Mouse (Mus musculus) intestine, postnatal 0 days (tissue): ENCODE measurements around the gene Lsm10. TPM values are rescaled to one million over a fixed set of nuclear protein-coding genes. Genes with fewer than 3 reads are reported as not detected.
A peak's percentile ranks its signal among the peaks of the same experiment; 100 is the strongest.

Experiments
- ATAC-seq: fragments of 200-750 bp; cut with Nextera tagmentation; 2 replicates; pipeline ENCODE4 v1.8.0; 2017; ENCODE audit warnings: mild to moderate bottlenecking, moderate TSS enrichment, moderate library complexity
- H3K27ac ChIP-seq: fragments of 300-500 bp; sonication (generic); 2 replicates; pipeline ENCODE4 v1.5.1; 2014; ENCODE audit warnings: mild to moderate bottlenecking, low read depth, low read length, moderate library complexity
- H3K27me3 ChIP-seq: fragments of 300-500 bp; sonication (generic); replicated peaks from 2 replicates; pipeline ENCODE4 v1.6.1; 2014; ENCODE audit warnings: low read length, mixed read lengths; ENCODE audit not compliant: control insufficient read depth, insufficient read depth
- H3K36me3 ChIP-seq: fragments of 300-500 bp; sonication (generic); 2 replicates; pipeline ENCODE4 v1.6.1; 2014; ENCODE audit warnings: mild to moderate bottlenecking, moderate library complexity; ENCODE audit not compliant: control insufficient read depth, insufficient read depth
- H3K4me1 ChIP-seq: fragments of 300-500 bp; sonication (generic); replicated peaks from 2 replicates; pipeline ENCODE4 v1.6.1; 2014; ENCODE audit warnings: antibody characterized with exemption, low read length, mixed read lengths; ENCODE audit not compliant: control insufficient read depth, insufficient read depth
- H3K4me2 ChIP-seq: fragments of 300-500 bp; sonication (generic); replicated peaks from 2 replicates; pipeline ENCODE4 v1.6.1; 2014; ENCODE audit warnings: low read depth, mild to moderate bottlenecking, moderate library complexity
- H3K4me3 ChIP-seq: fragments of 300-500 bp; sonication (generic); 2 replicates; pipeline ENCODE4 v1.5.1; 2014; ENCODE audit warnings: low read depth, low read length
- H3K9ac ChIP-seq: fragments of 300-500 bp; sonication (generic); 2 replicates; pipeline ENCODE4 v1.6.1; 2014; ENCODE audit warnings: mild to moderate bottlenecking, low read depth, low read length
- H3K9me3 ChIP-seq: fragments of 300-500 bp; sonication (generic); 2 replicates; pipeline ENCODE4 v1.6.1; 2016; ENCODE audit warnings: mixed run types; ENCODE audit not compliant: control insufficient read depth
- CTCF ChIP-seq: sonication (generic); IDR thresholded peaks from 2 replicates; pipeline ENCODE4 v1.5.1; 2016; ENCODE audit warnings: low read depth, mild to moderate bottlenecking, control low read depth, antibody characterized with exemption, moderate library complexity
- WGBS: fragments of 180-500 bp; shearing (Covaris S2); extraction: QIAGEN DNeasy Blood & Tissue Kit; methylation state at CpG from one replicate; pipeline ENCODE4 v1.1.7; 2014; 5-methylcytosine and 5-hydroxymethylcytosine counted together
- polyA plus RNA-seq: library from polyadenylated mRNA; unstranded; fragments of >200 nt; fragmentation: Nextera tagmentation; extraction: Ambion mirVana; gene quantifications from 2 replicates; pipeline ENCODE4 v1.2.1, GENCODE M21; 2015

Lsm10 gene
- polyA plus RNA-seq, 1 experiment from 2014 or later = 49.0 TPM

DNA sequence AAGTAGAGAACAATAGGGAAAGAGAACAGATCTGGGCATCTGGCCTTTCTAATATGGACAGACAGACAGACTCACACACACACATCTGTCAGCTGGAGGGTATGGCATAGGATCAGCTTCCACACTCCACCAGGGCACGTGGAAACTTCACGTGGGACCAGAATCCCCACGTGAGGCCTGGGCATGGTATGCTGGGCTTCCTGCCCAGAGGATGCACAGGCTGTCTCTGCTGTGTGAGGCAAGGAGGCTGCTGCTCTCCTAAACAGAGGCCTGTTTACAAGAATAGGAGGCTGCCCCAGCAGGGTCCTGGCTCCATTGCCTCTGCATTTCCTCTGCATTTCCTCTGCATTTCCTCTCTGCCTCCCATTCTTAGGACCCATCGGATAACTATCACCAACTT is 38.2 kb downstream of the Lsm10 start:
- 90% methylated on average over 4 of the region's 4 CpGs for WGBS
- no peak overlapping the region for H3K4me2 ChIP-seq
- H3K4me1 ChIP-seq = no peaks in the 10 kb centered on the region
- no peaks in the 10 kb centered on the region for H3K27me3 ChIP-seq
- no peak for TF ChIP-seq CTCF
- H3K9ac ChIP-seq = no peak overlapping the region
- H3K4me3 ChIP-seq = no peak overlapping the region
- peaks cover 72% of the 10 kb centered on the region for H3K36me3 ChIP-seq
- no peaks in the 10 kb centered on the region for H3K9me3 ChIP-seq
- no peak overlapping the region for H3K27ac ChIP-seq
- ATAC-seq = no peak

DNA sequence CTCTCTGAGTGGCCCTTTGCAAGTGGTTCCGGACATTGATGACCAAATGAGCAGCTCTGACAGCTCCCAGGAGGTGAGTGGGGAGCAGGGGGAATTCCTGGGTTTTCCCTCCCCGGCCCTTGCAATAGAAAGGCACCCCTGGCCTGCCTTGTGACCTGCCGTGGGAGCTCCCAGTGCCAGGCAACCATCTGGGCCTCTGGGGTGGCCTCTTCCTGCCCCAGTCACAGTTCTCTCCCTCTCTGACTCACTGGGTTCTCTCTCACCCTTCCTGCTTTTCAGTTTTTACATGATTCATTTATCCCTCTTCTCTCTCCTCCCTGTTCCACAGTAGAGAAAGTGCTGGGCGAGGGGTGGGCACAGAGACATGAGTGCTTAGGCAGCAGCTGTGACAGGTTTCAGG is 41.4 kb downstream of the Lsm10 start:
- Histone ChIP-seq H3K4me3 (no peak overlapping the region), H3K4me1 (no peaks in the 10 kb centered on the region), H3K9ac (no peak overlapping the region), H3K4me2 (no peak overlapping the region), H3K27ac (no peak overlapping the region), H3K36me3 (peaks cover 71% of the 10 kb centered on the region), H3K9me3 (no peaks in the 10 kb centered on the region), H3K27me3 (no peaks in the 10 kb centered on the region)
- ATAC-seq = no peak
- no peak for TF ChIP-seq CTCF
- 87% methylated on average over 4 of the region's 4 CpGs for WGBS

DNA sequence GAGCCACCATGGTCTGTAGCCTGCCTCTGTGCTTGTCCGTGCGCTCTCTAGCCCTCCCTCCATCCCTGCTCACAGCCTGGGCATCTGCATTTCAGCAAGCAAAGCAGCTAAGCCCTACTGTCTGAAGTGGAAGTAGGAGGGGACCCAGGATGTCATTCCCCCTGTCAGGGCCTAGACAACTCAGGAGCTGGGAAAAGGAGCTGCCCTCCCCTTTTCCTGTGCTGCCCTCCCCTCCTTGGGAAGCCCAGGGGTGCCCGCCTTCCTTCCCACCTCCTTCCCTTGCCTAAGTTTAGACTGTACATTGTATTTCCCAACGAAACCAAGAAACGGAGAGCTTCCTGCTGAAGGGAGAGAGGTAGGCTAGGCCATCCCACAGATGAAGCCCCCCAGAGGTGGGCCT is 44.6 kb downstream of the Lsm10 start:
- H3K27ac ChIP-seq = no peak overlapping the region

DNA sequence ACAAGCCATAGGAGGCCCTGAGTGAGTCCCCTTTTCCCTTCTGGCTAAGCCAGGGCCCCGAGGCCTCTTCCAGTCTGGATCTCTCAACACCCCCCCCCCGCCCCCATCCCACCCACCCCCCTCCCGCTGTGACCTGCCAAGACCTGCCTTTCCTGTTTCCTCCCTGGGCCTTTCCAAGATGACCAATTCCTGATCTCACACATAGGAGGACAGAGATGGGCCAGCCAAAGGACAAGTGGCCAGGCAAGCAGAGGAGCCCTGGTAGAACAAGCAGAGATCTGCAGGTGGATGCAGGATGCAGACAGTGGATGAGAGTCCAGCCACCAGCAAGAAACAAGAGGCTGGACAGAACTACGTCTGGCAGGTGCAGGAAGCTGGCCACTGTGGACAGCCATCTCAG is 49.0 kb downstream of the Lsm10 start:
- no peaks in the 10 kb centered on the region; the same call in 1 of the 2 replicates for H3K4me1 ChIP-seq

More for the DNA sequence above, 44.6 kb downstream of the Lsm10 start:
- H3K4me3 ChIP-seq = no peak overlapping the region
- no peaks in the 10 kb centered on the region for H3K4me1 ChIP-seq
- no peak overlapping the region for H3K4me2 ChIP-seq
- H3K9me3 ChIP-seq = no peaks in the 10 kb centered on the region
- WGBS = 74% methylated on average over 5 of the region's 5 CpGs
- H3K27me3 ChIP-seq = no peaks in the 10 kb centered on the region
- no peak for TF ChIP-seq CTCF
- peaks cover 44% of the 10 kb centered on the region for H3K36me3 ChIP-seq
- no peak overlapping the region for H3K9ac ChIP-seq
- no peak for ATAC-seq

DNA sequence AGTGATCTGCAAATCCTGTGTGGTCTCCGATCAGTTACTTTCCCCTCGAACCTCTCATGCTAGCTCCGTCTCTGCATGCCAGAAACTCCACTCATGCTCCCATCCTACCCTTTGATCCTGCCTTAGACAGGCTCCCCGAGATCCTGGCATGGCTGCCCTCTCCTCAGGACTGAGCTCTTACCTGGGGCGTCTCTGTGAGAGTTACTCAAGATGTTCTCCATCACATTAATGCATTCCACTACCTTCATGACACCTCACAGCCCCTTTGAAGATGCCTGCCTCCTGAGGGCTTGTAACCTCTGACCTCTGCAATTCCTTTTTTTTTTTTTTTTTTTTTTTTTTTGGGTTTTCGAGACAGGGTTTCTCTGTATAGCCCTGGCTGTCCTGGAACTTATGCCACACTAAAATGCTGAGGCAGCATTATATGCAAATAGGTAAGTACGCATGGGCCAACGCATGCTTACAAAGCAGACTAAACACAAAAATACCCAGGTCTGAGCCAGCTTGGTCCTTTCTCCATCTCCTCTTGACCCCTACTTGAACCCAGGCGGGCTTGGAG is 50.6 kb downstream of the Lsm10 start:
- Histone ChIP-seq H3K9ac (no peak overlapping the region), H3K27me3 (no peaks in the 10 kb centered on the region), H3K4me2 (peak overlapping the region; percentile 88; the same call in 1 of the 2 replicates), H3K36me3 (peaks cover 10% of the 10 kb centered on the region; the same call in 1 of the 2 replicates), H3K4me3 (no peak overlapping the region), H3K27ac (no peak overlapping the region), H3K9me3 (no peaks in the 10 kb centered on the region), H3K4me1 (no peaks in the 10 kb centered on the region; the same call in 1 of the 2 replicates)
- no peak for TF ChIP-seq CTCF
- ATAC-seq = no peak
- 47% methylated on average over 9 of the region's 9 CpGs for WGBS

More for the DNA sequence above, 49.0 kb downstream of the Lsm10 start:
- Histone ChIP-seq H3K9me3 (no peaks in the 10 kb centered on the region), H3K27ac (no peak overlapping the region), H3K36me3 (0 out of 2 replicates have a peak, but pooled peaks cover 2% of the 10 kb centered on the region), H3K4me2 (no peak overlapping the region), H3K4me3 (no peak overlapping the region), H3K27me3 (no peaks in the 10 kb centered on the region), H3K9ac (no peak overlapping the region)
- no peak for TF ChIP-seq CTCF
- ATAC-seq = no peak
- 36% methylated on average over 4 of the region's 4 CpGs for WGBS

DNA sequence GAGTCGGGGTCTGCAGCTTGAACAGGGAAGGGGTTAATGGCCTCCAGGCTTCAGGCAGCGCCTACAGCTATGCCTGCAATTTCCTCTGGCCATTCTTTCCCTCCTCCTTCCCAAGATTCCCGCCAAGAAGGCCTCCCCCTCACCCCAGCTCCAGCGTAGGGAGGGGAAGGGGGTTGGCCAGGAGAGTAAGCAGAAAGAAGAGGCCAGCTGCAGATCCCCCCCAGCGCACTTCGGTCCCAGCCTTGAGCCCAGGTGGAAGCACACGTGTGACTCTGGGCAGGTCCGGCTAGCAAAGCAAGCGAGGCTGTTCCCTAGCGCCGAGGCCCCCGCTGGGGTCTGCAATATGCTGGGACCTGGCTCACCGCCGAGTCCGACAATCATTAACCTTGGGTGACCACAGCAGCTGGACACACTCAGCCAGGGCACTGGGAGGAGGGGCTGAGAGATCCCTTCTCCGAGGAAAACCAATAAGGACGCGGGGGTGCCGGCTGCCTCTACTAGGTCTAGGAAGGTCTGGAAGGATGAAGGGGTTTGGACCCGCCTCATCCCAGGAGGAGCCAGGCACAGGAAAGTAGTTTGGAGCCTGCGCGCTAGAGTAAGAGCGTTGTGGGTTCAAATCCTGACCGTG is 51.2 kb downstream of the Lsm10 start, which contains the start of gene Eva1b:
Eva1b (plus strand) TSS at position 212 of the 628 bp plus-strand sequence.
- peak within 1 kb of the TSS; percentile 71 for H3K9ac ChIP-seq
- no peaks in the 10 kb centered on the region; the same call in 1 of the 2 replicates for H3K4me1 ChIP-seq
- ATAC-seq = peak; percentile 62
- H3K4me2 ChIP-seq = peak within 1 kb of the TSS; percentile 88
- 5% methylated on average over 24 of the region's 24 CpGs for WGBS
- H3K4me3 ChIP-seq = peak within 1 kb of the TSS; percentile 62
- no peak for TF ChIP-seq CTCF
- H3K27ac ChIP-seq = peak within 1 kb of the TSS; percentile 84
- H3K36me3 ChIP-seq = peaks cover 16% of the 10 kb centered on the region; the same call in 1 of the 2 replicates
- H3K9me3 ChIP-seq = no peaks in the 10 kb centered on the region
- no peaks in the 10 kb centered on the region for H3K27me3 ChIP-seq

Other genes starting within 250 kb of the Lsm10 start
- gene Csf3r, start 72.1 kb upstream of the Lsm10 start, polyA plus RNA-seq = 0.26 and 0.40 TPM in 2 replicates
- 91.5 and 95.0 TPM in 2 replicates for gene Mrps15, start 49.7 kb upstream of the Lsm10 start, polyA plus RNA-seq
- 2.7 and 3.5 TPM in 2 replicates for gene Oscp1, start 38.1 kb upstream of the Lsm10 start, polyA plus RNA-seq
- 14.5 and 14.6 TPM in 2 replicates for gene Stk40, start 7.3 kb downstream of the Lsm10 start, polyA plus RNA-seq
- 28.9 and 29.0 TPM in 2 replicates for gene Eva1b, start 51.1 kb downstream of the Lsm10 start, polyA plus RNA-seq
- 10.0 and 12.3 TPM in 2 replicates for gene Sh3d21, start 66.9 kb downstream of the Lsm10 start, polyA plus RNA-seq
- 56.7 and 67.5 TPM in 2 replicates for gene Thrap3, start 106.1 kb downstream of the Lsm10 start, polyA plus RNA-seq
- 11.7 and 12.2 TPM in 2 replicates for gene Map7d1, start 159.7 kb downstream of the Lsm10 start, polyA plus RNA-seq
- gene Trappc3, start 165.7 kb downstream of the Lsm10 start, polyA plus RNA-seq = 115 and 126 TPM in 2 replicates
- 1.5 and 2.2 TPM in 2 replicates for gene Col8a2, start 190.2 kb downstream of the Lsm10 start, polyA plus RNA-seq
- gene Adprhl2, start 225.1 kb downstream of the Lsm10 start, polyA plus RNA-seq = 41.7 and 43.0 TPM in 2 replicates
- gene Tekt2, start 229.1 kb downstream of the Lsm10 start, polyA plus RNA-seq = 1.6 and 2.1 TPM in 2 replicates